ENCODE assay signal across 11 mouse cellular contexts in genomic region chr10:22815461-22816236, GRCm38 (mm10). TPM values are rescaled to one million over a fixed set of nuclear protein-coding genes. Genes with fewer than 3 reads are reported as not detected.
DNase-seq lines count a peak whose midpoint lies in the region; ATAC-seq lines count a peak whose summit lies in the region.
"Had no signal": no experiment of that assay in that cellular context is flagged by ENCODE, and none has a peak within 500 bp of the region (broad histone marks: within the 10 kb centered on the region; RNA-seq: fewer than 3 reads in every experiment).

No protein-coding gene starts in this region.

- no peak for DNase-seq in kidney, postnatal 10 days
- DNase-seq in midbrain, embryonic 14.5 days = peak; percentile 17
- no peak for DNase-seq in layer of hippocampus, postnatal 10 days (ENCODE audit: low spot score in 2 of 2)
- DNase-seq: thymus, adult 2 months had no signal

- peak overlapping the region; percentile 72 for H3K9ac ChIP-seq in kidney, embryonic 14.5 days (ENCODE audit: low read depth, low read length)
- H3K9ac ChIP-seq in midbrain, embryonic 14.5 days (replicated peaks; ENCODE audit: low read length) = no peak overlapping the region
- no peak overlapping the region for H3K9ac ChIP-seq in midbrain, embryonic 13.5 days (replicated peaks)
- H3K9ac ChIP-seq in embryonic facial prominence, embryonic 15.5 days = no peak overlapping the region
- H3K9ac ChIP-seq in stomach, embryonic 14.5 days (replicated peaks; ENCODE audit: low read depth, low read length) = peak overlapping the region; percentile 65
- no peak overlapping the region for H3K9ac ChIP-seq in forebrain, embryonic 15.5 days (replicated peaks)
- H3K9ac ChIP-seq: liver, embryonic 14.5 days had no signal

- H3K36me3 ChIP-seq in kidney, embryonic 14.5 days (ENCODE audit: control insufficient read depth, insufficient read depth, low read length) = no peaks in the 10 kb centered on the region
- H3K36me3 ChIP-seq in midbrain, embryonic 14.5 days (ENCODE audit: control insufficient read depth, insufficient read depth, low read length) = no peaks in the 10 kb centered on the region
- H3K36me3 ChIP-seq in midbrain, embryonic 13.5 days = no peaks in the 10 kb centered on the region
- H3K36me3 ChIP-seq in embryonic facial prominence, embryonic 15.5 days = no peaks in the 10 kb centered on the region
- no peaks in the 10 kb centered on the region for H3K36me3 ChIP-seq in stomach, embryonic 14.5 days (ENCODE audit: control insufficient read depth, insufficient read depth, low read length)
- H3K36me3 ChIP-seq in forebrain, embryonic 15.5 days = no peaks in the 10 kb centered on the region

- H3K9me3 ChIP-seq in kidney, embryonic 14.5 days (ENCODE audit: control insufficient read depth, low read length) = no peaks in the 10 kb centered on the region
- H3K9me3 ChIP-seq in midbrain, embryonic 14.5 days (ENCODE audit: control insufficient read depth, low read length) = no peaks in the 10 kb centered on the region
- no peaks in the 10 kb centered on the region for H3K9me3 ChIP-seq in midbrain, embryonic 13.5 days
- no peaks in the 10 kb centered on the region for H3K9me3 ChIP-seq in embryonic facial prominence, embryonic 15.5 days (replicated peaks)
- H3K9me3 ChIP-seq in stomach, embryonic 14.5 days (ENCODE audit: control insufficient read depth, low read depth, low read length) = no peaks in the 10 kb centered on the region
- no peaks in the 10 kb centered on the region for H3K9me3 ChIP-seq in forebrain, embryonic 15.5 days

- ATAC-seq in kidney, embryonic 14.5 days (ENCODE audit: low FRiP score, low TSS enrichment) = no peak
- ATAC-seq in midbrain, embryonic 14.5 days (ENCODE audit: low FRiP score, low TSS enrichment) = no peak
- no peak for ATAC-seq in midbrain, embryonic 13.5 days
- ATAC-seq in embryonic facial prominence, embryonic 15.5 days (ENCODE audit: insufficient number of reproducible peaks, low FRiP score, low TSS enrichment, low read depth) = no peak
- no peak for ATAC-seq in stomach, embryonic 14.5 days (ENCODE audit: insufficient number of reproducible peaks, insufficient read depth, low FRiP score, low read depth)
- ATAC-seq in forebrain, embryonic 15.5 days (replicated peaks) = no peak

- peak overlapping the region; percentile 47 for H3K4me3 ChIP-seq in kidney, embryonic 14.5 days (ENCODE audit: low read length)
- no peak overlapping the region for H3K4me3 ChIP-seq in midbrain, embryonic 14.5 days (replicated peaks; ENCODE audit: low read depth, low read length)
- no peak overlapping the region for H3K4me3 ChIP-seq in midbrain, embryonic 13.5 days (replicated peaks)
- H3K4me3 ChIP-seq in embryonic facial prominence, embryonic 15.5 days (replicated peaks) = 0 out of 2 replicates have a peak overlapping the region, but pooled peaks have one; percentile 10
- peak overlapping the region; percentile 74 for H3K4me3 ChIP-seq in stomach, embryonic 14.5 days (ENCODE audit: low read depth, low read length)
- H3K4me3 ChIP-seq in forebrain, embryonic 15.5 days = no peak overlapping the region

- H3K4me1 ChIP-seq in kidney, embryonic 14.5 days (ENCODE audit: control insufficient read depth, insufficient read depth, low read length) = peaks cover 9% of the 10 kb centered on the region; the same call in 1 of the 2 replicates
- no peaks in the 10 kb centered on the region for H3K4me1 ChIP-seq in midbrain, embryonic 14.5 days (ENCODE audit: control insufficient read depth, insufficient read depth, low read length)
- peaks cover 12% of the 10 kb centered on the region; the same call in 1 of the 2 replicates for H3K4me1 ChIP-seq in midbrain, embryonic 13.5 days (replicated peaks)
- peaks cover 23% of the 10 kb centered on the region; the same call in 1 of the 2 replicates for H3K4me1 ChIP-seq in embryonic facial prominence, embryonic 15.5 days
- H3K4me1 ChIP-seq in stomach, embryonic 14.5 days (ENCODE audit: control insufficient read depth, insufficient read depth, low read length) = peaks cover 9% of the 10 kb centered on the region; the same call in 1 of the 2 replicates
- peaks cover 20% of the 10 kb centered on the region for H3K4me1 ChIP-seq in forebrain, embryonic 15.5 days

- peak overlapping the region; percentile 85 for H3K27ac ChIP-seq in kidney, embryonic 14.5 days (ENCODE audit: low read depth, low read length)
- H3K27ac ChIP-seq in midbrain, embryonic 14.5 days (replicated peaks; ENCODE audit: low read depth, low read length) = no peak overlapping the region
- no peak overlapping the region for H3K27ac ChIP-seq in midbrain, embryonic 13.5 days
- H3K27ac ChIP-seq in embryonic facial prominence, embryonic 15.5 days (replicated peaks) = no peak overlapping the region
- peak overlapping the region; percentile 88 for H3K27ac ChIP-seq in stomach, embryonic 14.5 days (ENCODE audit: low read length)
- H3K27ac ChIP-seq in forebrain, embryonic 15.5 days (replicated peaks) = no peak overlapping the region
- H3K27ac ChIP-seq: liver, embryonic 14.5 days had no signal

- peak overlapping the region; percentile 59 for H3K4me2 ChIP-seq in kidney, embryonic 14.5 days (replicated peaks; ENCODE audit: low read depth, low read length)
- H3K4me2 ChIP-seq in midbrain, embryonic 14.5 days (ENCODE audit: low read length) = no peak overlapping the region
- H3K4me2 ChIP-seq in midbrain, embryonic 13.5 days (replicated peaks) = no peak overlapping the region
- peak overlapping the region; percentile 17; the same call in 1 of the 2 replicates for H3K4me2 ChIP-seq in embryonic facial prominence, embryonic 15.5 days (replicated peaks)
- peak overlapping the region; percentile 57 for H3K4me2 ChIP-seq in stomach, embryonic 14.5 days (replicated peaks; ENCODE audit: low read depth, low read length)
- H3K4me2 ChIP-seq in forebrain, embryonic 15.5 days (replicated peaks) = no peak overlapping the region

- 10% methylated on average over 19 of the region's 19 CpGs for WGBS in kidney, embryonic 14.5 days
- 2% methylated on average over 19 of the region's 19 CpGs for WGBS in midbrain, embryonic 14.5 days
- under 1% methylated on average over 19 of the region's 19 CpGs for WGBS in midbrain, embryonic 13.5 days
- WGBS in embryonic facial prominence, embryonic 15.5 days = 3% methylated on average over 19 of the region's 19 CpGs
- WGBS in stomach, embryonic 14.5 days = 4% methylated on average over 19 of the region's 19 CpGs
- under 1% methylated on average over 19 of the region's 19 CpGs for WGBS in forebrain, embryonic 15.5 days

- peaks cover 15% of the 10 kb centered on the region; the same call in 1 of the 2 replicates for H3K27me3 ChIP-seq in kidney, embryonic 14.5 days (ENCODE audit: control insufficient read depth, insufficient read depth, low read length)
- peaks cover 93% of the 10 kb centered on the region for H3K27me3 ChIP-seq in midbrain, embryonic 14.5 days (ENCODE audit: control insufficient read depth, insufficient read depth, low read length)
- peaks cover 92% of the 10 kb centered on the region for H3K27me3 ChIP-seq in midbrain, embryonic 13.5 days
- H3K27me3 ChIP-seq in embryonic facial prominence, embryonic 15.5 days = peaks cover 84% of the 10 kb centered on the region
- no peaks in the 10 kb centered on the region for H3K27me3 ChIP-seq in stomach, embryonic 14.5 days (ENCODE audit: control insufficient read depth, insufficient read depth, low read length)
- H3K27me3 ChIP-seq in forebrain, embryonic 15.5 days = peaks cover 80% of the 10 kb centered on the region
- H3K27me3 ChIP-seq: CH12.LX had no signal

RNA-seq across cellular contexts. Expression of gene Tcf21, which starts 4.3 kb away (rescaled TPM):
- 331 and 384 TPM in 2 replicates for polyA plus RNA-seq in kidney, embryonic 14.5 days (2014; fragmentation: Nextera tagmentation; extraction: Ambion mirVana)
- not detected in 2 replicates for polyA plus RNA-seq in midbrain, embryonic 14.5 days (2014; fragmentation: Nextera tagmentation; extraction: Ambion mirVana)
- polyA plus RNA-seq in midbrain, embryonic 13.5 days (2015; fragmentation: Nextera tagmentation; extraction: Ambion mirVana) = 0.32 and 0.41 TPM in 2 replicates
- 3.0 and 3.3 TPM in 2 replicates for polyA plus RNA-seq in embryonic facial prominence, embryonic 15.5 days (2015; fragmentation: Nextera tagmentation; extraction: Ambion mirVana)
- 366 and 410 TPM in 2 replicates for polyA plus RNA-seq in stomach, embryonic 14.5 days (2014; fragmentation: Nextera tagmentation; extraction: Ambion mirVana)
- not detected for total RNA-seq in layer of hippocampus, postnatal 10 days (2021)
- 0.29 and 0.45 TPM in 2 replicates for polyA plus RNA-seq in forebrain, embryonic 15.5 days (2015; fragmentation: Nextera tagmentation; extraction: Ambion mirVana)
- total RNA-seq: CH12.LX had no signal

Comparison
In these comparisons a context has a peak if more than half of its experiments do, and no peak if none do; other contexts are left out.
1. H3K27ac ChIP-seq: peak in kidney, embryonic 14.5 days (single experiment) and stomach, embryonic 14.5 days (single experiment); none in midbrain, embryonic 14.5 days (single experiment), midbrain, embryonic 13.5 days (single experiment), embryonic facial prominence, embryonic 15.5 days (single experiment) and forebrain, embryonic 15.5 days (single experiment).
2. H3K4me2 ChIP-seq: peak in kidney, embryonic 14.5 days (single experiment), embryonic facial prominence, embryonic 15.5 days (single experiment) and stomach, embryonic 14.5 days (single experiment); none in midbrain, embryonic 14.5 days (single experiment), midbrain, embryonic 13.5 days (single experiment) and forebrain, embryonic 15.5 days (single experiment).
3. H3K4me3 ChIP-seq: peak in kidney, embryonic 14.5 days (single experiment), embryonic facial prominence, embryonic 15.5 days (single experiment) and stomach, embryonic 14.5 days (single experiment); none in midbrain, embryonic 14.5 days (single experiment), midbrain, embryonic 13.5 days (single experiment) and forebrain, embryonic 15.5 days (single experiment).
4. H3K9ac ChIP-seq: peak in kidney, embryonic 14.5 days (single experiment) and stomach, embryonic 14.5 days (single experiment); none in midbrain, embryonic 14.5 days (single experiment), midbrain, embryonic 13.5 days (single experiment), embryonic facial prominence, embryonic 15.5 days (single experiment) and forebrain, embryonic 15.5 days (single experiment).
5. RNA of gene Tcf21, which starts 4.3 kb away (polyA plus RNA-seq): 366 to 410 TPM in stomach, embryonic 14.5 days and 331 to 384 TPM in kidney, embryonic 14.5 days; 3.0 to 3.3 TPM in embryonic facial prominence, embryonic 15.5 days, 0.29 to 0.45 TPM in forebrain, embryonic 15.5 days, 0.32 to 0.41 TPM in midbrain, embryonic 13.5 days and not detected in midbrain, embryonic 14.5 days; every median in the first group is over 10 times any median in the second.